Mouse (Mus musculus) small intestine, adult 2 months (tissue): ENCODE measurements around the gene Cttnbp2nl.

Experiments
- CTCF ChIP-seq: fragments of 200-500 bp; IDR thresholded peaks from 2 replicates; pipeline ENCODE4 v1.5.1; 2012; ENCODE audit warnings: low read depth, mild to moderate bottlenecking, control low read depth, inconsistent platforms, low read length, moderate library complexity, mixed read lengths; ENCODE audit not compliant: insufficient replicate concordance, insufficient read length; ENCODE audit errors: extremely low read depth
- POLR2A ChIP-seq: fragments of 200-500 bp; IDR thresholded peaks from 2 replicates; pipeline ENCODE4 v1.6.1; 2012; ENCODE audit warnings: low read depth, mild to moderate bottlenecking, control low read depth, inconsistent platforms, low read length, moderate library complexity

- no peak for TF ChIP-seq CTCF
- TF ChIP-seq POLR2A = no peak
These were observed 46.8 kb upstream of the Cttnbp2nl start for GRCm38 (mm10) chr3:105099526-105100269.
